Mouse (Mus musculus): ENCODE measurements around the gene Fzd5. TPM values are rescaled to one million over a fixed set of nuclear protein-coding genes. Genes with fewer than 3 reads are reported as not detected.

Gene Fzd5
- total and polyA plus RNA-seq, 3 experiments, result 3.1 to 23.2 (median 8.6) TPM

DNA sequence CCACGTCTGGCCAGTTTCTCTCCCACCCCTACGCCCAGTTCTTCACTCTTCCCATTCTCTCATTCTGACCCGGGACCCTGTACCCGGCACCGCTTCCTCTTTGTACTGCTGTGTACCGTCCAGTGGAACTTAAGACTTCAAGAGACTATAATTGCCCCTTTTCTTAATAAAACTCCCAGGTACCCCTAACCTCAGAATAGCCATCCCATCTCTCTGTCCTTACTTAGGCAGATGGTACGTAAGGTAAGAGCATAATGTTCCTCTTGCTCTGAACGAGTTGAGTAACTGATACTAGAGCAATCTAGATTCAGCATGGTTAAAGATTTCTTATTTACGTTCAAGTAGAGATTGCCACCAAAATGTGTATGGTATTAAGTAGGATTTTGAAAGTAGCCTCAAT lies 46.0 kb downstream of the Fzd5 start:
- ATAC-seq (ENCODE audit: extremely low read depth, insufficient number of reproducible peaks, low FRiP score, poor library complexity, severe bottlenecking) (no peak), DNase-seq (ENCODE audit: low spot score) (peak; percentile 32)
- peaks cover 34% of the 10 kb centered on the region for H3K4me1 ChIP-seq (ENCODE audit: insufficient read depth, low read depth, low read length)
- H3K9me3 ChIP-seq (replicated peaks), result no peaks in the 10 kb centered on the region
- peaks cover 7% of the 10 kb centered on the region for H3K36me3 ChIP-seq (replicated peaks)
- H3K4me3 ChIP-seq (ENCODE audit: low read depth, low read length), result peak overlapping the region; percentile 84
- TF ChIP-seq CTCF (IDR thresholded peaks at IDR 0.05; ENCODE audit: low read depth, low read length), result no peak
- no peak for TF ChIP-seq POLR2AphosphoS5 (IDR thresholded peaks at IDR 0.05; ENCODE audit: insufficient replicate concordance, low read depth, low read length)
- TF ChIP-seq GATA1 (IDR thresholded peaks at IDR 0.05; ENCODE audit: borderline replicate concordance, low read length), result no peak
- no peak for TF ChIP-seq TAL1 (conservative IDR thresholded peaks at IDR 0.05; ENCODE audit: low read depth, low read length)
- no peak for TF ChIP-seq GATA2 (IDR thresholded peaks at IDR 0.05; ENCODE audit: borderline replicate concordance, low read depth, low read length)
- H3K27me3 ChIP-seq (ENCODE audit: insufficient read depth, low read length), result no peaks in the 10 kb centered on the region

GRCm38 (mm10) chr1:64691121-64691551 lies 46.4 kb downstream of the Fzd5 start:
- Histone ChIP-seq H3K27me3 (ENCODE audit: insufficient read depth, low read length) (no peaks in the 10 kb centered on the region), H3K4me3 (ENCODE audit: low read depth, low read length) (peak overlapping the region; percentile 84), H3K9me3 (replicated peaks) (no peaks in the 10 kb centered on the region), H3K36me3 (replicated peaks) (peaks cover 7% of the 10 kb centered on the region), H3K4me1 (ENCODE audit: insufficient read depth, low read depth, low read length) (peaks cover 34% of the 10 kb centered on the region)
- DNase-seq (ENCODE audit: low spot score) (no peak), ATAC-seq (ENCODE audit: extremely low read depth, insufficient number of reproducible peaks, low FRiP score, poor library complexity, severe bottlenecking) (no peak)
- TF ChIP-seq CTCF (IDR thresholded peaks at IDR 0.05; ENCODE audit: low read depth, low read length), result no peak
- no peak for TF ChIP-seq GATA2 (IDR thresholded peaks at IDR 0.05; ENCODE audit: borderline replicate concordance, low read depth, low read length)
- no peak for TF ChIP-seq GATA1 (IDR thresholded peaks at IDR 0.05; ENCODE audit: borderline replicate concordance, low read length)
- no peak for TF ChIP-seq TAL1 (conservative IDR thresholded peaks at IDR 0.05; ENCODE audit: low read depth, low read length)
- TF ChIP-seq POLR2AphosphoS5 (IDR thresholded peaks at IDR 0.05; ENCODE audit: insufficient replicate concordance, low read depth, low read length), result no peak

DNA sequence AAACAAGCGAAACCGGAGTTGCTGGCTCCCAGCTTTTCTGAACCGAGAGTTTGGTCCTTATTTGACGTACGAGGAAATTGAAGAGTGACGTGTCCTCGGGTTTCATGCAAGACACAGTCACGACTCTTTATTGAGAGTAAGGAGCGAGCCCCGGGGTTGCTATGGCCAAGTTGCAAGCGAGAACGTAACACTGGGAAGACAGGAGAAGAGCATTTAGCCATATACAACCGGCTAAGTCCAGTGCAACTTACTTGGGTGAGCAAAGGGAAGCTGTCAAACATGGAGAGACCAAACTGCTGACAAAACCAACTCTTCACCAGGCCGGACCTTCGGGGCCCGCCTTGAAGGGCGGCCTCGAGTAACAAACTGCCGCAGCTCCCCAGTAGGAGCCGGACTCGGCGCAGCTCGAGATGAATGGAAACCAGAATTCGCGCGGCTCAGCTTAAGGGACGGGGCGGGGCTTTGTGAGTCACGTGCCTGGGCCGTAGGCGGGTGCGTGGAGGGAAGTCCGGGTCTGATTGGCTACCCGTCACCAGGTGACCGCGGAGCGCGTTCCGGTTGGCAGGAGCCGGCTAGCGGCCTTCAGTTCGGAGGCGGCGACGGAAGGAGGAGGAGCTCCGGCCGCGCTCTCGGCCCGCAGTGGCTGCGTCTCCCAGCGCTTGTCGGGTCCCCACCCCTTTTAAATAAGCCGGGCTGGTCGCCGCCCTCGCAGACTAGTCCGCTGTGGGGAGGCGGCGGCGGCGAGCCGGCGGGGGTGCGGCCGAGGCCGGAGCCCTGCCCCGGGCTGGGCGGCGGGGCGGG lies 47.1 kb downstream of the Fzd5 start, which contains the start of gene Ccnyl1:
Ccnyl1 (plus strand) TSS at position 243 of the 801 bp plus-strand sequence.
- no peak for TF ChIP-seq GATA2 (IDR thresholded peaks at IDR 0.05; ENCODE audit: borderline replicate concordance, low read depth, low read length)
- TF ChIP-seq TAL1 (conservative IDR thresholded peaks at IDR 0.05; ENCODE audit: low read depth, low read length), result no peak
- TF ChIP-seq CTCF (IDR thresholded peaks at IDR 0.05; ENCODE audit: low read depth, low read length), result no peak
- TF ChIP-seq POLR2AphosphoS5 (IDR thresholded peaks at IDR 0.05; ENCODE audit: insufficient replicate concordance, low read depth, low read length), result peak; percentile 81
- no peak for TF ChIP-seq GATA1 (IDR thresholded peaks at IDR 0.05; ENCODE audit: borderline replicate concordance, low read length)

DNA sequence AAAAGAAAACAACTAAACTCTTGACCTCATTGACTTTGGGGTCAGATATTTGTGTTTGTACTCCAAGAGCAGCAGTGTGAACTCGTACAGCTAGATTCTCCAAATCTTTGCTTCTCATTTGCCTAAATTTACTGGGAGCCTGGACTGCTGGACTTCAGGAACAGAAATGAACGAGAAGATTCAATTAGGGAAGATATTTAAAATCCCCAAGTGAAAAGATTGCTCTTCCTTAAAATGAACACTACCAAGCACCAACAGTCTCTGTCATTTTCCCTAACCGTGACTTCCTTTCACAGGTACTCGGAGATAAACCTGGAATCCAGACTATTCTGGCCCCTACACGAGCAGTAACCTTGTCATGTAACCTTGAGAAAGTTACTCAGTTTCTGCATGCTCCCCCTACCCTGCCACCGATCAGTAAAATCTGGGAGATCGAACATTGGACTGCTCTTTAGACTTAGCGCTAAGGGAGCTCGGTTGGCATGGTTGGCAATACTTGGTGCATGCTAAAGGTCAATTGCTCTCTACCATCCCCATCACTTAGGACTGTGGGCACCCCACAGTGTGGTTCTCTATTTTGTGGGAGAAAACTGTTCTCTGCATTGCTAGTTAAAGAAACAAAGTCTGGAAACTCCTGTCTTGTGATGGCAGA lies 47.9 kb downstream of the Fzd5 start:
- ATAC-seq (ENCODE audit: extremely low read depth, insufficient number of reproducible peaks, low FRiP score, poor library complexity, severe bottlenecking), result no peak
- no peak for TF ChIP-seq GATA1 (IDR thresholded peaks at IDR 0.05; ENCODE audit: borderline replicate concordance, low read length)
- TF ChIP-seq POLR2AphosphoS5 (IDR thresholded peaks at IDR 0.05; ENCODE audit: insufficient replicate concordance, low read depth, low read length), result no peak
- TF ChIP-seq CTCF (IDR thresholded peaks at IDR 0.05; ENCODE audit: low read depth, low read length), result no peak
- TF ChIP-seq TAL1 (conservative IDR thresholded peaks at IDR 0.05; ENCODE audit: low read depth, low read length), result no peak
- no peak for TF ChIP-seq GATA2 (IDR thresholded peaks at IDR 0.05; ENCODE audit: borderline replicate concordance, low read depth, low read length)
- Histone ChIP-seq H3K9me3 (replicated peaks) (no peaks in the 10 kb centered on the region), H3K27me3 (ENCODE audit: insufficient read depth, low read length) (no peaks in the 10 kb centered on the region), H3K4me1 (ENCODE audit: insufficient read depth, low read depth, low read length) (peaks cover 36% of the 10 kb centered on the region), H3K36me3 (replicated peaks) (peaks cover 14% of the 10 kb centered on the region), H3K4me3 (ENCODE audit: low read depth, low read length) (peak overlapping the region; percentile 84)
- peak; percentile 12 for DNase-seq (ENCODE audit: low spot score)

More for the DNA sequence above, 47.1 kb downstream of the Fzd5 start, which contains the start of gene Ccnyl1:
- H3K36me3 ChIP-seq (replicated peaks), result peaks cover 10% of the 10 kb centered on the region
- no peaks in the 10 kb centered on the region for H3K27me3 ChIP-seq (ENCODE audit: insufficient read depth, low read length)
- DNase-seq (ENCODE audit: low spot score), result peak; percentile 99
- H3K4me1 ChIP-seq (ENCODE audit: insufficient read depth, low read depth, low read length), result peaks cover 36% of the 10 kb centered on the region
- H3K4me3 ChIP-seq (ENCODE audit: low read depth, low read length), result peak within 1 kb of the TSS; percentile 84
- no peaks in the 10 kb centered on the region for H3K9me3 ChIP-seq (replicated peaks)
- ATAC-seq (ENCODE audit: extremely low read depth, insufficient number of reproducible peaks, low FRiP score, poor library complexity, severe bottlenecking), result peak; percentile 97

DNA sequence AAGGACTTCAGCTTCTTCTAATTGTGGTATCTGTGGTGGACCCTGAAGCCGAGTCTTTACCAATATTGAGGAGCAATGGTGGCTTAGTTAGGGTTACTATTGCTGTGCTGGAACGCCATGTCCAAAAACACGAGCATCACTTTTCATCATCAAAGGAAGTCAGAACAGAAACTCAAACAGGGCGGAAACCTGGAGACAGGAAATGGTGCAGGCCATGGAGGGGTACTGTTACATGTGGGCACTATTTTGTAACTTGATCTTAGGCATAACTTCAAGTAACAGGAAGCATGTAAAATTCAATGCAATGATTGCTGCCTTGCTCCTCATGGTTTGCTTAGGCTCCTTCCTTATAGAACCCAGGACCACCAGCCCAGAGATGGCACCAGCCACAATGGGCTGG lies 49.5 kb downstream of the Fzd5 start:
- Histone ChIP-seq H3K9me3 (replicated peaks) (no peaks in the 10 kb centered on the region), H3K4me3 (ENCODE audit: low read depth, low read length) (no peak overlapping the region), H3K4me1 (ENCODE audit: insufficient read depth, low read depth, low read length) (peaks cover 30% of the 10 kb centered on the region), H3K27me3 (ENCODE audit: insufficient read depth, low read length) (no peaks in the 10 kb centered on the region), H3K36me3 (replicated peaks) (peaks cover 18% of the 10 kb centered on the region)
- no peak for TF ChIP-seq GATA1 (IDR thresholded peaks at IDR 0.05; ENCODE audit: borderline replicate concordance, low read length)
- TF ChIP-seq GATA2 (IDR thresholded peaks at IDR 0.05; ENCODE audit: borderline replicate concordance, low read depth, low read length), result no peak
- no peak for TF ChIP-seq CTCF (IDR thresholded peaks at IDR 0.05; ENCODE audit: low read depth, low read length)
- no peak for TF ChIP-seq TAL1 (conservative IDR thresholded peaks at IDR 0.05; ENCODE audit: low read depth, low read length)
- TF ChIP-seq POLR2AphosphoS5 (IDR thresholded peaks at IDR 0.05; ENCODE audit: insufficient replicate concordance, low read depth, low read length), result no peak
- no peak for ATAC-seq (ENCODE audit: extremely low read depth, insufficient number of reproducible peaks, low FRiP score, poor library complexity, severe bottlenecking)
- no peak for DNase-seq (ENCODE audit: low spot score)

DNA sequence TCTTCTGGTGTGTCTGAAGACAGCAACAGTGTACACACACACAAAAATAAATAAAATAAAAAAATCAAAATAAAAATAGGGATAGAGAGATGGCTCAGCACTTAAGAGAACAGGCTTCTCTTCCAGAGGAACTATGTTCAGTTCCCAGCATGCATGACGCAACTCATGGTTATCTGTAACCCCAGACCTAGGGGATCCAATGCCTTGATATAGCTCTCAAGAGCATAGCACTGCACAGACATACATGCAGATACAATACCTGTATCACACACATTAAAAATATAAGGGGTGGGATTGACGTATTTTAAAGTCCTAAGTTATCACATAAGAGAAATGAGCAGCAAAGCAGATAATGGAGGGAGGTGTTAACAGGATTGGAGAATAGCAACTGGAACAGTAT lies 53.1 kb downstream of the Fzd5 start:
- Histone ChIP-seq H3K27me3 (ENCODE audit: insufficient read depth, low read length) (no peaks in the 10 kb centered on the region), H3K4me3 (ENCODE audit: low read depth, low read length) (no peak overlapping the region), H3K36me3 (replicated peaks) (peaks cover 35% of the 10 kb centered on the region), H3K4me1 (ENCODE audit: insufficient read depth, low read depth, low read length) (peaks cover 10% of the 10 kb centered on the region), H3K9me3 (replicated peaks) (no peaks in the 10 kb centered on the region)
- no peak for DNase-seq (ENCODE audit: low spot score)
- no peak for ATAC-seq (ENCODE audit: extremely low read depth, insufficient number of reproducible peaks, low FRiP score, poor library complexity, severe bottlenecking)
- TF ChIP-seq GATA2 (IDR thresholded peaks at IDR 0.05; ENCODE audit: borderline replicate concordance, low read depth, low read length) (no peak), CTCF (IDR thresholded peaks at IDR 0.05; ENCODE audit: low read depth, low read length) (no peak), GATA1 (IDR thresholded peaks at IDR 0.05; ENCODE audit: borderline replicate concordance, low read length) (no peak), TAL1 (conservative IDR thresholded peaks at IDR 0.05; ENCODE audit: low read depth, low read length) (no peak), POLR2AphosphoS5 (IDR thresholded peaks at IDR 0.05; ENCODE audit: insufficient replicate concordance, low read depth, low read length) (no peak)
